Mouse (Mus musculus): ENCODE data around the gene Crebrf. TPM values are rescaled to one million over a fixed set of nuclear protein-coding genes. Genes with fewer than 3 reads are reported as not detected.
A peak's percentile ranks its signal among the peaks of the same experiment; 100 is the strongest.

The Crebrf gene
- total and polyA plus RNA-seq, 3 experiments: 5.8 to 8.1 (median 6.8) TPM

DNA sequence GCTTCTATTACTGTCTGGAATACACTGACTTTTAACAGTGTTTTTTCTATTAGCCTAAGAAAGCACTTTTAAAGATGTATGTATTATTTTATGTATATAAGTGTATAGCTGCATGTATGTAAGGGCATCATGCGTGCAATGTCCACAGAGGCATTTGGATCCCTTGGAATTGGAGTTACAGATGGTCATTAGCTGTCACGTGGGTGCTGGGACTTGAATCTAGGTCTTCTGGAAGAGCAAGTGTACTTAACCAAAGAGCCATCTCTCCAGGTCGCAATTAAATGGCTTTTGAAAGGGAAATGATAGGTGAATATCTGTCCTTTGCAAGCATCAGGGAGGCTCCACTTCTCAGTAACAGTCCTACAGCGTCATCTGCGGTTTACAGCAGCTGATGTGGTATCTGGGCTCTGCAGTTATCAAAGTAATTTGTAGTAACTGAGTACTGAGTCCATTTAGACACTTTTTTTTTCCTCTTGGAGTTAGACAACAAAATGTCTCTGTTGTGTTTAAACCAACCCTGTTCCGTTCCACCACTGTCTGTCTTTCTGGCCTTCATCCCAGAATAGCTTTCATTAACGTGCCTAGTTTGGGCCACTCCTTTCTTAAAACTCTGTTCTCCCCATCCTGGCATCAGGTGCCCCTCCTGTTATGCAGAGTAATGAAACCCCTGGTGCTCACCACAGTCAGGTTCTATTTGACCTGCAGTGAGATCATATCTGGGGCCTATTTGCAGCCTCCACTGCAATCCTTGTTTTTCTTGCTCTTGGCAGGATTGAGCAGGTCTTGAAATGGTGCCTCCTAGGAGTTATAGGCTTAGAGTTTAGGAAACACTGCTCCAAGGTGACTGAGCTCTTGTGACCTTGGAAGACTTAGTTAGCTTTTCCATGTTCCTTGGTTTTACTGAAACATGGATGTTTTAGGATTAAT, 37.5 kb upstream of the Crebrf start:
- Histone ChIP-seq H3K27me3 (replicated peaks) (no peaks in the 10 kb centered on the region), H3K79me2 (replicated peaks; ENCODE audit: control insufficient read depth, extremely low read depth, insufficient read depth, poor library complexity, severe bottlenecking) (peaks cover 42% of the 10 kb centered on the region), H3K4me1 (ENCODE audit: control insufficient read depth in 1 of 2, insufficient read depth in 2 of 2) (peaks cover 5 to 24% of the 10 kb centered on the region in 2 experiments; a peak in 3 of 4 replicates), H3K4me3 (replicated peaks in 1 of 3; ENCODE audit: low read depth in 2 of 3, low read length in 2 of 3, poor library complexity in 1 of 3) (peak overlapping the region in 2 of 3 experiments; percentile 40 to 93), H3K4me2 (ENCODE audit: insufficient read depth, low read depth, poor library complexity, severe bottlenecking) (peak overlapping the region; percentile 83), H3K9me3 (replicated peaks; ENCODE audit: low read length) (peaks cover 8% of the 10 kb centered on the region), H3K9ac (ENCODE audit: insufficient read depth, low read depth) (peak overlapping the region; percentile 68), H3K36me3 (replicated peaks in 1 of 2; ENCODE audit: control insufficient read depth in 1 of 2, insufficient read depth in 1 of 2, low read length in 1 of 2) (peaks cover 14 to 41% of the 10 kb centered on the region in 2 experiments), H3K27ac (ENCODE audit: insufficient read depth, low read depth) (no peak overlapping the region)
- TF ChIP-seq POLR2AphosphoS2 (IDR thresholded peaks at IDR 0.05; ENCODE audit: low read depth, low read length): no peak
- TF ChIP-seq ELF1 (IDR thresholded peaks at IDR 0.05; ENCODE audit: low read depth, low read length): no peak
- TF ChIP-seq CHD2 (IDR thresholded peaks at IDR 0.05; ENCODE audit: low read length): no peak
- TF ChIP-seq BHLHE40 (IDR thresholded peaks at IDR 0.05; ENCODE audit: low read depth, low read length): no peak
- TF ChIP-seq HCFC1 (IDR thresholded peaks at IDR 0.05; ENCODE audit: low read depth, low read length): no peak
- no peak for TF ChIP-seq ZMIZ1 (IDR thresholded peaks at IDR 0.05; ENCODE audit: low read depth, low read length)
- TF ChIP-seq CHD1 (IDR thresholded peaks at IDR 0.05; ENCODE audit: low read depth, low read length): no peak
- no peak for TF ChIP-seq USF1 (IDR thresholded peaks at IDR 0.05; ENCODE audit: low read depth, low read length)
- no peak for TF ChIP-seq ETS1 (conservative IDR thresholded peaks at IDR 0.05; ENCODE audit: low read depth, low read length)
- no peak for TF ChIP-seq SMC3 (IDR thresholded peaks at IDR 0.05; ENCODE audit: low read depth, low read length)
- no peak for TF ChIP-seq MAZ (IDR thresholded peaks at IDR 0.05; ENCODE audit: low read depth, low read length)
- TF ChIP-seq RCOR1 (conservative IDR thresholded peaks at IDR 0.05; ENCODE audit: low read depth, low read length): no peak
- no peak for TF ChIP-seq EP300 (IDR thresholded peaks at IDR 0.05; ENCODE audit: low read length)
- no peak for TF ChIP-seq NRF1 (IDR thresholded peaks at IDR 0.05; ENCODE audit: low read depth, low read length)
- TF ChIP-seq KAT2A (IDR thresholded peaks at IDR 0.05; ENCODE audit: insufficient replicate concordance, low read length): no peak
- TF ChIP-seq NELFE (IDR thresholded peaks at IDR 0.05; ENCODE audit: low read depth, low read length): no peak
- no peak for TF ChIP-seq ZC3H11A (IDR thresholded peaks at IDR 0.05; ENCODE audit: low read depth, low read length)
- TF ChIP-seq RAD21 (IDR thresholded peaks at IDR 0.05; ENCODE audit: low read depth, low read length): no peak
- TF ChIP-seq TBP (conservative IDR thresholded peaks at IDR 0.05; ENCODE audit: low read depth, low read length): no peak
- TF ChIP-seq JUND (conservative IDR thresholded peaks at IDR 0.05; ENCODE audit: low read depth, low read length): no peak
- in situ Hi-C loops (cut with MboI; ENCODE audit: low pct_ligation_motif_present, low pct_unique_long_range_greater_than_20kb, low sequenced_read_pairs) (no loop called here), dilution Hi-C loops (cut with MboI; ENCODE audit: extremely low pct_ligation_motif_present, extremely low pct_unique_long_range_greater_than_20kb, low sequenced_read_pairs) (no loop called here)
- DNase-seq (ENCODE audit: extremely low read depth): no peak

Data from CH12.LX (cell line).